In genomic region chr1:179844894-179845293, GRCm38 (mm10) we compare ENCODE assay signal across 8 mouse cellular contexts. TPM values are rescaled to one million over a fixed set of nuclear protein-coding genes. Genes with fewer than 3 reads are reported as not detected.
DNase-seq lines count a peak whose midpoint lies in the region; ATAC-seq and TF ChIP-seq lines count a peak whose summit lies in the region.

No protein-coding gene starts in this region.

- no peaks in the 10 kb centered on the region for H3K27me3 ChIP-seq in C2C12 (ENCODE audit: control insufficient read depth, insufficient read depth, insufficient read length)
- H3K27me3 ChIP-seq in embryonic facial prominence, embryonic 10.5 days (replicated peaks; ENCODE audit: low read depth, poor library complexity, severe bottlenecking), result 0 out of 2 replicates have a peak, but pooled peaks cover 3% of the 10 kb centered on the region
- no peaks in the 10 kb centered on the region for H3K27me3 ChIP-seq in kidney, postnatal 0 days (ENCODE audit: insufficient read depth, low read length)
- H3K27me3 ChIP-seq in liver, embryonic 15.5 days, result no peaks in the 10 kb centered on the region

- no peak overlapping the region for H3K4me3 ChIP-seq in C2C12 (ENCODE audit: insufficient read depth, poor library complexity, severe bottlenecking)
- no peak overlapping the region for H3K4me3 ChIP-seq in embryonic facial prominence, embryonic 10.5 days
- H3K4me3 ChIP-seq in kidney, postnatal 0 days (replicated peaks; ENCODE audit: low read depth, low read length), result no peak overlapping the region
- H3K4me3 ChIP-seq in liver, embryonic 15.5 days (replicated peaks), result no peak overlapping the region

- H3K27ac ChIP-seq in embryonic facial prominence, embryonic 10.5 days (replicated peaks), result no peak overlapping the region
- no peak overlapping the region for H3K27ac ChIP-seq in kidney, postnatal 0 days
- no peak overlapping the region for H3K27ac ChIP-seq in liver, embryonic 15.5 days (replicated peaks)

- H3K9me3 ChIP-seq in embryonic facial prominence, embryonic 10.5 days, result no peaks in the 10 kb centered on the region
- H3K9me3 ChIP-seq in kidney, postnatal 0 days (replicated peaks; ENCODE audit: low read length), result no peaks in the 10 kb centered on the region
- no peaks in the 10 kb centered on the region for H3K9me3 ChIP-seq in liver, embryonic 15.5 days (replicated peaks)

- no peak overlapping the region for H3K4me2 ChIP-seq in kidney, postnatal 0 days (ENCODE audit: low read length)
- no peak overlapping the region for H3K4me2 ChIP-seq in liver, embryonic 15.5 days

- H3K79me2 ChIP-seq in C2C12 (ENCODE audit: control insufficient read depth, insufficient read depth), result no peaks in the 10 kb centered on the region

- 16% methylated on average over 5 of the region's 5 CpGs for WGBS in embryonic facial prominence, embryonic 10.5 days
- 34% methylated on average over 5 of the region's 5 CpGs for WGBS in kidney, postnatal 0 days
- 10% methylated on average over 5 of the region's 5 CpGs for WGBS in liver, embryonic 15.5 days (ENCODE audit: insufficient replicate concordance)

- DNase-seq in adrenal gland, adult 18-20 months (ENCODE audit: low spot score in 2 of 2), result peak; percentile 64 to 68
- DNase-seq in embryonic facial prominence, embryonic 10.5 days (ENCODE audit: low spot score), result peak; percentile 67
- peak; percentile 72 for DNase-seq in heart, adult 8-10 months (ENCODE audit: low spot score)
- DNase-seq in kidney, postnatal 0 days (ENCODE audit: low spot score), result peak; percentile 77
- peak; percentile 54 for DNase-seq in ovary, postnatal 14 days (ENCODE audit: low spot score)
- DNase-seq in thymus, postnatal 10 days (ENCODE audit: low spot score in 2 of 2), result peak; percentile 60 to 73

- H3ac ChIP-seq in C2C12 (ENCODE audit: control insufficient read depth, insufficient read length, low read depth), result no peak overlapping the region

- H3K9ac ChIP-seq in kidney, postnatal 0 days (ENCODE audit: low read depth, low read length), result no peak overlapping the region
- H3K9ac ChIP-seq in liver, embryonic 15.5 days, result no peak overlapping the region

- H3K79me3 ChIP-seq in C2C12 (ENCODE audit: low read depth), result no peaks in the 10 kb centered on the region

- H3K4me1 ChIP-seq in embryonic facial prominence, embryonic 10.5 days, result peaks cover 9% of the 10 kb centered on the region
- peaks cover 2% of the 10 kb centered on the region; the same call in 1 of the 2 replicates for H3K4me1 ChIP-seq in kidney, postnatal 0 days (replicated peaks; ENCODE audit: insufficient read depth, low read length)
- H3K4me1 ChIP-seq in liver, embryonic 15.5 days (replicated peaks), result peaks cover 28% of the 10 kb centered on the region

- ATAC-seq in kidney, postnatal 0 days (replicated peaks; ENCODE audit: low FRiP score, low read depth), result peak; percentile 68
- peak; percentile 75 for ATAC-seq in liver, embryonic 15.5 days (ENCODE audit: insufficient read depth)

- peak; percentile 54 for TF ChIP-seq CTCF in C2C12 (IDR thresholded peaks at IDR 0.05; ENCODE audit: control insufficient read depth, insufficient read depth, insufficient read length)
- peak; percentile 76 for TF ChIP-seq CTCF in kidney, postnatal 0 days (IDR thresholded peaks at IDR 0.05; ENCODE audit: low read depth)

- no peaks in the 10 kb centered on the region for H3K36me3 ChIP-seq in C2C12 (ENCODE audit: control insufficient read depth, insufficient read depth)
- no peaks in the 10 kb centered on the region for H3K36me3 ChIP-seq in embryonic facial prominence, embryonic 10.5 days (replicated peaks)
- no peaks in the 10 kb centered on the region for H3K36me3 ChIP-seq in kidney, postnatal 0 days (ENCODE audit: insufficient read depth, low read length)
- no peaks in the 10 kb centered on the region for H3K36me3 ChIP-seq in liver, embryonic 15.5 days (replicated peaks)

TF ChIP-seq in C2C12, 6 proteins besides CTCF, POLR2A, EP300 and RAD21:
- TF ChIP-seq MYOG (IDR thresholded peaks at IDR 0.05; ENCODE audit: control insufficient read depth, extremely low read depth, insufficient read length) (no peak), USF1 (IDR thresholded peaks at IDR 0.05; ENCODE audit: low read depth) (no peak), MYOD1 (IDR thresholded peaks at IDR 0.05; ENCODE audit: control insufficient read depth, insufficient read length, low read depth) (peak; percentile 37), MAX (IDR thresholded peaks at IDR 0.05) (no peak)

RNA-seq across cellular contexts. Expression of gene Ahctf1, which starts 41.4 kb away (rescaled TPM):
- polyA plus RNA-seq in C2C12 (2012; fragmentation: generic; extraction: Trizol), result 11.9 TPM
- 10 to 100 TPM; 34.6 to 34.9 TPM for total RNA-seq in adrenal gland, adult 18-20 months (2021)
- 30.8 and 35.3 TPM in 2 replicates for polyA plus RNA-seq in embryonic facial prominence, embryonic 10.5 days (2016; fragmentation: Nextera tagmentation; extraction: Ambion mirVana)
- total RNA-seq in heart, adult 8-10 months (2022), result 10 to 100 TPM; 15.5 to 20.3 (median 16.8) TPM
- 12.3 and 15.1 TPM in 2 replicates for polyA plus RNA-seq in kidney, postnatal 0 days (2015; fragmentation: Nextera tagmentation; extraction: Ambion mirVana)
- polyA plus RNA-seq in liver, embryonic 15.5 days (2015; fragmentation: Nextera tagmentation; extraction: Ambion mirVana), result 16.4 and 18.0 TPM in 2 replicates

RNA-seq across cellular contexts. Expression of gene Gm10518, which starts 41.7 kb away (rescaled TPM):
- 0.16 TPM for polyA plus RNA-seq in C2C12 (2012; fragmentation: generic; extraction: Trizol)
- total RNA-seq in adrenal gland, adult 18-20 months (2021), result not detected
- polyA plus RNA-seq in embryonic facial prominence, embryonic 10.5 days (2016; fragmentation: Nextera tagmentation; extraction: Ambion mirVana), result 0.14 and 0.17 TPM in 2 replicates
- total RNA-seq in heart, adult 8-10 months (2022), result not detected
- not detected in 2 replicates for polyA plus RNA-seq in kidney, postnatal 0 days (2015; fragmentation: Nextera tagmentation; extraction: Ambion mirVana)
- polyA plus RNA-seq in liver, embryonic 15.5 days (2015; fragmentation: Nextera tagmentation; extraction: Ambion mirVana), result 0.14 TPM in 2 replicates
